Mouse (Mus musculus): ENCODE results near the gene Ddx52. TPM values are rescaled to one million over a fixed set of nuclear protein-coding genes. Genes with fewer than 3 reads are reported as not detected.

Ddx52 gene
- 18.5 and 19.5 TPM in 2 replicates for polyA plus RNA-seq (2012; rRNA removed)

DNA sequence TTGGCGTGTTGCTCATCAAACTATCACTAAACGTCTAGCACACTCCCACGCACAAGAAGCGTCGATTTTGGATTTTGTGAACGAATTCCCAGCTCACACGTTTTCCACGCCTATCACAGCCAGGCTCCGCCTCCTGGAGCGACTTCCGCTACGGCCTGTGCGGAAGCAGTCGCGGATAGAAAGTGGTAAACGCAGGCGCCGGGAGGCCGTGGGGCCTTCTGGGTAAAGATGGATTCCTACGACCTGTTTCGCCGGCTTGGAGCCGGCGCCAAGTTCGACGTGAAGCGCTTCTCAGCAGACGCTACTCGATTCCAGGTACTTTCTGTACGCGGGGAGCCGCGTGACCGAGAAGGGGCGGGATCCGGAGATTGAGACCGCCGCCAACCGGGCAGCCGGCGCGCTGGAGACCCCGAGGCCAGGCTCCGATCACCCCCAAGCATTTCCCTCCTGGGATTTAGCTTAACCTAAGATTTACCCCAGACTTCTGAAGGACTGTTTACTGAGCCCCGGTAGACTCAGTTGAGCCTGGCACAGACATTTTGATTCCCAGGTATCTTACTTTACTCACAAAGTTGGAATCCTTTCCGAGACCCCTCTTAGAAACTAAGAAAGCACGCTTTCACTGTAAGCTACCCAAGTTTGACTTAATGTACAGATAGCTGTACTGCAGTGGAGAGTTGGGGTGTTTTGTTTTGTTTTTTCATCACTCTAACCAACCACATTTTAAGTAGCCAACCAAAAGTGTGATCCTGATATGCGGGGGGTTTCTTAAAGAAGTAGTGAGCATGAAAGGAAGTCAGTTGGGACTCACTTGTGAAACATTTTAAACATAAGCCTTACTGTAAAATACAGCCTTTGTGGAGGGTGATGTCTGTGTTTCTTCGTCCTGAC lies at the start of gene Ddx52:
Gene Ddx52 (plus strand): TSS at position 113 of the 891 bp plus-strand sequence.
- DNase-seq (ENCODE audit: low spot score): peak; percentile 74

DNA sequence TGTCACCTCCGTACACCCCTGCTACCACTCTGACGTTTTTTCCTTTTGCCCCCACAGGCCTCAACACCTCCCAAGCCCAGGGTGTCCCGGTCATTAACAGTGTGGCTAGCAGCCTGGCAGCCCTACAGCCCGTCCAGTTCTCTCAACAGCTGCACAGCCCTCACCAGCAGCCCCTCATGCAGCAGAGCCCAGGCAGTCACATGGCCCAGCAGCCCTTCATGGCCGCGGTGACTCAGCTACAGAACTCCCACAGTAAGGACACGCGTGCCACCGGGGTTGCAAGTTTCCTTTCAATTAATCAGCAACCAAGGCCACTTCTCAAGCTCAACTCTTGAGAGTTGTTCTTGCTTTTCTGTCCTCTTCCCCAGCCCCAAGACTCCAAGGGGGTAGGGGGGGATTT lies 48.5 kb upstream of the Ddx52 start:
- no peak for DNase-seq (ENCODE audit: low spot score)

DNA sequence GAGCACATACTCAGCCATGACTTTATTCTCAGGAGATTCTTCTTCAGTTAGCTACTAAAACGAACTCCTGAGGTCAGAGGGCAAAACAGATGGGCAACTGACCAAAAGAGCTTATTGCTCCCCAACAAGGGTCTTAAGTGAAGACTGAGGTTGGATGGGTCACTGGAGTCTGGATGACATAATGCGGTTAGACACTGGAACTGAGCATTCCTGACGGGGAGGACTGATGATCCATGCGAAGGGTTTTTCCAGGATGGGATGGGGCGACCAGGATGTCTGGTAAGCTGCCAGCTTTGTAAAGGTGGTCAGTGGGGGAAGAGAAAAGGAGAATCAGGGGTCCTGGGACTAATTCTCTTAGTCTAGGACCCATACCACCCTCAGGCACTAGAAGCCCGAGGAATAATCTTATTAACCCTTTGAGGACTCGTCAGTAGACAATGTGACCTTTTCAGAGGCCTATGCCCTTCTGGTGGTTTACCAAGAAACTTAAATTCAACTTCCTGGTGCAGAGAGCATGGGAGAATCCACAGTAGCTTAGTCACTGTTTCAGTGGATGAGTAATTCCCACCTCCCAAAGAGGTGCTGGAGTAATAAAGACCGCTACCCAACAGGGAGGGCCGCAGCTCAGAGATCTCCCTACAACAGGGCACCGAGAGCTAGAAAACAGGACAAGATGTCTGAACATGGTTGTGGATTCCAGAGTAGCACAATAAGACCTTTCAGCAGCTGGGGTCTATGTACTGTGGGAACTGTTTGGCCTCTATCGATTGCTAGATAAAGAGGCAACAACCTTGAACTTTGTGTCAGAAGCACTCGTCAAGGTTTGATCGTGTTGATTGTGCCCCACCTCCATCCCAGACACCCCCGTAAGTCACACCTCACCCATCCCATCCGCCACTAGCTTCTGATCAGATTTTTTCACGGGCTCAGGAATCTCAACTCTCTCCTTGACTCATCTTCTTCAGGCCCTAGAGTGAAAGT lies 45.1 kb upstream of the Ddx52 start:
- no peak for DNase-seq (ENCODE audit: low spot score)

DNA sequence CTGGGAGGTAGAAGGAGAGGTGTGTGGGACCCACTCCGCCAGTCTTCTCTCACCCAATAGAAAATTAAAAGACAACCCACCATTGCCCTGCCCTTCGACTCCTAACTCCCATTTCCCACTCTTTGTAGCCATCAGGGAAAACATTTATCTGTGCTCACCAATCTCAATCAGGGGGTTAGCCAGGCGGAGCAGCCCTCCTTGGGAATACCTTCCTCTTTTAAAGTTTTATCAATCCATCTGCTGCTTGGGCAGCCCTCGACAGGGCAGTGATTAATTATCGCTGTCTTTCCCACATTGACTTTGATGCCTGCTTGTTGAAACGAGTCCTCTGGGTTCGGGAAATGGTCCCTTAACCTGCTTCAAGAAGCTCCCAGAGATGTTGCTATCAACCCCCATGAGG lies 44.3 kb upstream of the Ddx52 start:
- DNase-seq (ENCODE audit: low spot score): no peak

DNA sequence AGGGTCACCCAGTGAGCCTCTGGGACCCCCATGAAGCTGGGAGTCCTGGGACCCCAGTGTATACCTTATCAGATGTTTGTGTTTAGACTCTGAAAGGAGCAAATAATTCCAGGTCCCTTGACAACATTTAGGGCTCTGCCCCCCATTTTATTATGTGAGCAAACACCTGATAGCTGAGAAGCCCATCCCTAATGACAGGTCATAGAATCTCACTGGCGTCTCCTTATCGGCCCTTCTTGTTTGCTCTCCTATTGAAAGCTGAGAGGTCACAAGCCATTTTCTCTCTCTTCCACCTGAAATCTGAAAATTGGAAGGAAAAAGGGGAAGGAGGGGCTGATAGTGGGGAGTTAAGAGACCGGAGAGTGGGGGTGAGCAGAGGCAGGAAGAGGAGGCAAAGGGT lies 39.0 kb upstream of the Ddx52 start:
- no peak for DNase-seq (ENCODE audit: low spot score)

DNA sequence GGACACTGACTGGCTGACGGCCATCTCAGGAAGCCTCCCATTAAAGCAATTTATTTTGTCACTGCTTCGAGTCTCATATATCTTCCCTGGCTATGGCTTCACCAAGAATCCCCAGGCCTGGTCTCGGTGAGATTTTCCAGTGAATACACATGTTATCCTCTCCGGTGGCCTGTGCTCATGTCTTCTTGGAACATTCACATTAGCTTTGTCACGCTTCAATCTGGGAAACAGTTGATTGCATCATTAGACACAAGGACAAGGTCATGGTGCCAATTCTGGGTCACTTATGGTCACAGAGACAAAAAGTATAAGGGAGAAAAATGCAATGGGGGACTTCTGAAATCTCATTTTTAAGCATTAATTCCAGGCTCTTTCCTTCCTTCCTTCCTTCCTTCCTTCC lies 36.1 kb upstream of the Ddx52 start:
- no peak for DNase-seq (ENCODE audit: low spot score)

DNA sequence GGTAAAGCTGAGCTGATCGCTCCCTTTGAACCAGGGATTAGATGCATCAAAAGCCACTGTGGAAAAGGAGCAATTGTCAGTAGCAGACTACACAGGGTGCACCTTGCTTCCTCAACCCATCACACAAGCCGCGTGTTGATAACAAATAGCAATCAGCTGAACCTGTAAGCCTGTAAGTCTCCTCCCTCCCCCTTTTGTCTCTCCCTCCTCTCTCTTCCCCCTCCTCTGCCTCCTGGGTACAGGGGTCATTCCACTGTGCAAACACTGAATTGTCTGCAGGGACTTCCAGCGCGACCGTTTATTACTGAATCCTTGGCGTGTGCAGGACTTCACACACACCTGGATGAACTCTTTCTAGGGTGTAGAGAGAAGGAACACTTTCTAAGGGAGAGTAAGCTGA lies 33.5 kb upstream of the Ddx52 start:
- no peak for DNase-seq (ENCODE audit: low spot score)

DNA sequence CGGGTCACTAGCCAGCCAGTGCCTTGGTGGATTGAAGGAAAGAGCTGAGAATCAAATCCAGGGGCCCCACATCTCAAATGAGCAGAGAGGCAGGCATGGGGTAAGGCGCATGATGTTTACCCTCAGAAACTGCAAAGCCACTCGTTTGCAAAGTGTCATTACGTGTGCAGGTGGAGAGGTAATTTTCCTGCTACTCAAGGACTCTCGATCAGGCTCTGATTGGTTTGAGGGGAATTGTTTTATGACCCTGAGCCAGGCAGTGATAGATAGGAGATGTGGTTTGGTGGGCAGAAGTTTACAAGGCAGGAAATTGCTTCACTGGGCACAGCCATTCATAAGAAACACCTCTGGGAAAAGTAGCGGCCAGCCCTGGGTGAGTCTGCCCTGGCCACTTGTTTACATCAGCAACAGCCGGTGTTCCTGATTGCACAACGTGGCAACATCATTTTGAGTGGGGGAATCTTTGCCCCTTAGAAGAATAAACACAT lies 28.0 kb upstream of the Ddx52 start:
- no peak for DNase-seq (ENCODE audit: low spot score)

DNA sequence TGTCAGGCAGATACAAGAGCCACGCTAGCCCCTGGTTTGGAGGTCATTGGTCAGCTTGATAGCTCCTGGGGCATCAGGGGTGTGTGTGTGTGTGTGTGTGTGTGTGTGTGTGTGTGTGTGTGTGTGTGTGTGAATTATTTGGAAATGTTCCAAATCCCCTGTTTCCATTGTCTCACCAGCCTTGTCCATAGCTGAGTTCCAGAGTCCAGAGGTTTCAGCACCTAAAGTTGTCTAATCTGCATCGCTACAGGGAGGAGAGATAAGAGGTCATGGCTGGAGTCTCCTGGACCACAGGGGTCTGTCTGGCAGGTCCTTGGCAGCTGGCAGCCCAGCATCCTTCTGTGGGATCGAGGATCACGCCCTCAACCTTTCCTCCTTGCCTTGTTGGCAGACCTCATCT lies 27.4 kb upstream of the Ddx52 start:
- no peak for DNase-seq (ENCODE audit: low spot score)

DNA sequence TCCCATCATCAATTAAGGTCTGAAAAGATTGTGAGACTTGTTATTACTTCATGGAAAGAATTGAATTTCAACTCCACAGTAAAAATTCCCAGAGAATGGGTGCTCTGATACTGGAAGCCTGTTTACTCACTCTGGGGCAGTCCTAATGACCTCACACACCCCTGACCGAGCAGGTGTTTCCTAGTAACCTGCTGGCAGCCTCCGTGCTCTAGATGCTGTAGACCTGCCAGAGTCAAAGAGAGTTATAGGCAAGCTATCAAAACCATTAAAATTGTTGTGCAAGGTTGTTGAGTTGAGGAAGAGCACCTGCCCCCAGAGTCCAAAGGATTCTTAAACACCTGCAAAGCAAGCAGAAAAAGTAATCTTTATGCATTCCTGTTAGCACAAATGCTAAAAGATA lies 19.3 kb upstream of the Ddx52 start:
- no peak for DNase-seq (ENCODE audit: low spot score)

DNA sequence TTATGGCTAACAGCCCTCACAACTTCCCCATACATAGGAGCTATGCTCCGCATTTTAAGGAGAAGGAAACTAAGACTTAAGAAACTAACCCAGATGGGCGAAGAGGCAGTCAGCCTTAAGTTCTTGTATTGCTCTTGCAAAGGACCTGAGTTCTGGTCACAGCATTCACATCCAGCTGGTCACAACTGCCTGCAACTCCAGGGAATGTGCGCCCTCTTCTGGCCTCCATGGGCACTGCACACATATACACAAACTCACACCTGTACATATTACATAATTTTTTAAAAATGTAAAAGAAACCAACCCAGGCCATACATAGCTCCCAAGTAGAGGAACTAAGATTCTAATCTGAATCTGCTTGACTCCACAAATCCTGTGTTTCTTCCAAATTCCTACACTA lies 14.8 kb upstream of the Ddx52 start:
- DNase-seq (ENCODE audit: low spot score): no peak

DNA sequence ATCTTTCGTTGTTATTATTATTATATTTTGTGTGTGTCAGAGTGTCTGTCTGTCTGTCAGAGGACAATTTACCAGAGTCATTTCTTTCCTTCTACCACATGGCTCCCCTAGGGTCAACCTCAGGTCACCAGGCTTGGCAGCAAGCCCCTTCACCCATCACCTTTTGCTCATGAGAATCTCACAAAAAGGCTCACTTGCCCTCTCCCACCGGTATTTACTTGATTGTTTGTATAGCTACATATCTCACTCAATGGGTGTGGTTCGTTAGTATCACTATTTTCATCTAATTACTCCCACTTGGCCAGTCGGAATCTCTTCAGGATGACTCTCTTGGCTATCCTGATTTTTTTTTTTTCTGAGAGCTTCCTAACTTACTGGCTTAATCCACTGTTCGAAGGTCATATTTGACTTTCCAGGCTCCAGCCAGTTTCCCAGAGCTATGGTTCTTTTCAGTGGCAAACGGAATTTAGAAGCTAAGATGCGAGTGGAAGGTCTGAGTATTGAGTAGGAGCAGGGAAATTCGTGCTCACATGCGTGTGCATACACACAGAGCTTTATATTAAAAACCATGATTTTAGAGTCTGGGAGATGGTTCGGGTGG lies 9.3 kb upstream of the Ddx52 start:
- DNase-seq (ENCODE audit: low spot score): no peak

DNA sequence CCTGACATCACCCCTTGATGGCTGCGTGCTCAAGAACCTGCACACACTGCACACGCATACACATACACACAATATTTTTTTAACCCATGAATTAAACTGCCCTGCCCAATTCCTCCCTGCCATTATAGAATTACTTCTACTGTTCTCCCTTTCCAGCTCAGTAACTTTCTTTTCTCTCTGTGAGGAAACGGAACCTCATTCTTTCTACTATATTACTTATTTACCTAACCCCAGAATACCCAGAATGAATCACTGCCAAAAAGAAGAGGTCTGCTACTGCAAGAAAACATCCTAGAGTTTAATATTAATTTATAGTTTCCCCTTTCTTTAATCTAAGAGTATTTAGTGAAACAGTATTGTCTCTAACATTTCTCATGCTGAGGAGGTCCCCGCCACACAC lies 8.5 kb upstream of the Ddx52 start:
- no peak for DNase-seq (ENCODE audit: low spot score)

DNA sequence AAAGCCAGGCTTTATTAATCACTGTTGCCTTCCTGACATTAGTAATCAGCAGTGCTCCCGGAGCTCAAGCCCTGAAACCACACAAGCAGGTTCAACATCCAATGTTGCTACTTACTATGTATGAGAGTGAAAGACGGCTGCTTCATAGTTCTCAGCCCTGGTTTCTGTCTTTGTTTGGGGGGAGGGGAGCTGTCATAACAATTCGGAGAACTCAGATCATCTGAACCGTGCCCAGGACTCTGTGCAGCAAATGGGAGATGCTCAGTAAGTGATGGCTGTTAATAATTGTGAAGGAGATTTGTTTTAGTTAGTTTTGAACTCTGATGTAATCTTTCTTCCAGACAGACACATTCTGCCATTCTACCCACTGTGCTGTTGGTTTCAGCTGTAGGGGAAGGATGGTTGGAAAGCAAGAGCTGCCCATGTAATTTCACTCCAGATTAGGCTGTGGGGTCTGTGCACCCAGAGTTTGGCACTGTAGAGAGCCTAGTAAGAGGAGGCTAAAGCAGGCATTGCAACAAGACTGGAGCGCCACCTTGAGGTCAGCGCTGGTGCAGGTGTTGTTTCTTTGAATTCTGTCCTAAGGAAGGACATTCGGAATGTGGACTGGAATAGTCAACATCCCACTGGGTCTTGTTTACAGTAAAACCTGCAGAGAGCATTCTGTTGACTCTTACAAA lies 5.7 kb upstream of the Ddx52 start:
- peak; percentile 51 for DNase-seq (ENCODE audit: low spot score)

DNA sequence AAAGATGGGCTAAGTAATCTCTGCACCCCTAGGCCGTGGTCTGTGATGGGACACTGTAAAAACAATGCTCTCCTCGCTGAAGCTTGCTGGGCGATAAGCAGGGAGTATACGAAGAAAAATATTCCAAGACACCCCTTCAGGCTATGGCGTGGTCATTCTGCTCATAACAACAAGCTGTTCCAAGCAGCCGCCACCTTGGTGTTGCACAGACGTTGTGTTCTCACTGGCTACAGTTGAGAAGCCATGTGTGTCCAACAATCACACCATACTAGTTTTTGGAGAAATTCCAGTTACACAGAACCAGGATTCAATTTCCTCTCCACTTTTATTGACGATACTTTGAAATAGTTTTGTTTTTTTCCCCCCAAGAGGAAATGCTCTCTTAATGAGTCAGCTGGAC lies 3.3 kb upstream of the Ddx52 start:
- no peak for DNase-seq (ENCODE audit: low spot score)

DNA sequence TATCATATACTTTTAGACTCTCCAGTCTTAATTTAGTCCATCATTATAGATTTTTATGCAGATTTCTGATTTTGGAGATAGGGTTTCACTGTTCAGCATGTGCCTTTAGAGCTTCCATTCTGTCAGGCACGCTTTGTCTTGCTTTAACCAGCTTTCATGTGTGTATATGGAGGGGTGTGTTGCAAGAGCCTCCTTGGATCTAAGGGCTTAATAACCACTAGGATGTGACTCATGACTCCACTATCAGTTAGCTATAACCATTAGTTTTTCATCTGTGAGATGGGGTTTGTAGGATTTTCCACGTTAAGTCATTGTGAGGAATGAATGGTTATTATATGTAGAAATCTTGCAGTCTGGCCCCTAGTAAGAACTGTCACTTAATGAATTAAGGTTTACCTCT lies 15.0 kb downstream of the Ddx52 start:
- no peak for DNase-seq (ENCODE audit: low spot score)

DNA sequence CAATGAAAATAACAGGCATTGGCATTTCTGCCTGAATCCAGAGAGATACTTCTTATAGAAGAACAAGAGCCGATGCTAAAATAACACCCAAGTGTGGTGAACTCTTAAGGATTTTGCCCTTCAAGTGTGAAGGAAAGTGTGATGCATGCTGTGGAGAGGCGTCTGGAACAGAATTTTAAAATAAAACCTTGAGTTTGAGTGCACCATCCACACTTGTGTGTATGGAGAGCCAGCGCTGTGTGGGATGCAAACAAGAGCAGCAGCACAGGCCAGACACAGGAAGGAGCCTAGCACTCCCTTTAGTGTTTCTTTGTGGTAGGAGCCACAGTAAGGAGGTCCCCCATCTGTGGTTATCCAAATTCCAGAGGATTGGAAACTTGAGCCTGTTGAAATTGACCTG lies 20.1 kb downstream of the Ddx52 start:
- DNase-seq (ENCODE audit: low spot score): no peak

DNA sequence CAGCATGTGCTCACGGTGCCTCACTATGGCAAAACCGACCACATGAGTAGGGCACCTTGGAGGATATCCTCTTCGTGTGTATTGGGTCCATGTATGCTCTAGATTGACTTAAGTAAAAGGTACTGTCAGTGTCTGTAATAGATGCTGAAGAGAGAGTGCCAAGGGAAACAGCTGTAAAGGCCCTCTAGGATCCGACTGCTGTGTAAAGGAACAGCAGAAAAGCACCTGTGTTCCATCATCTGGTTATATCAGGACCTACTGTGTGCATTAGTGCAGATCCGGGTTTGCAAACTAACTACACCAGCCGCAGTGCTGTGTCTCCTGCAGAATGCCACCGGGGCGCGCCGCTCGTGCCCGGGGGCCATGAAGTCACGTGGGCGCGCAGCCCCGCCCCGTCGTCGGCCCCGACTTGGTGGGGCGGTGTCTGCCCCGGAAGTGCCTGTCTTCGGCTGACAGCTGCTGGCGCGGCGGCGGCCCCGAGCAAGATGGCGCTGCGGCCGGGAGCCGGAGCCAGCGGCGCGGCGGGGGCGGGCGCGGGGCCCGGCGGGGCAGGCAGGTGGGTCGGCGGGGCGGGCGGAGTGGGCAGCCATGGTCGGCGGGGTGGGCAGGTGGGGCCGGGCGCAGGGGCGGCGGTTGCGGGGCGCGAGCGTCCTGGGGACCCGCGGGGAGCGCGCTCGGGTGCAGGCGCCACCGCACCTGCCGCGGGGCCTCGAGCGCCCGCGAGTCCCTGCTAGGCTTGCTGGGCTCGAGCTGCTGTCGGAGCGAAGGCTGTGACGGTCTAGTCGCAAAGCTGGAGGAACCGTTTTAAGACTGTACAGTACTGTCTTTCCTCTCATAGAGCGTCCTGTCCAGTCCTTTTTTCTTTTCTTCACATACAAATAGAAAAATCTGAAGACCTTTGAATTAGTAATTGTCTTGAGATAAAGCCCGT lies 22.4 kb downstream of the Ddx52 start, which contains the start of gene Synrg:
Gene Synrg (plus strand): TSS at position 438 of the 931 bp plus-strand sequence.
- peak; percentile 89 for DNase-seq (ENCODE audit: low spot score)

DNA sequence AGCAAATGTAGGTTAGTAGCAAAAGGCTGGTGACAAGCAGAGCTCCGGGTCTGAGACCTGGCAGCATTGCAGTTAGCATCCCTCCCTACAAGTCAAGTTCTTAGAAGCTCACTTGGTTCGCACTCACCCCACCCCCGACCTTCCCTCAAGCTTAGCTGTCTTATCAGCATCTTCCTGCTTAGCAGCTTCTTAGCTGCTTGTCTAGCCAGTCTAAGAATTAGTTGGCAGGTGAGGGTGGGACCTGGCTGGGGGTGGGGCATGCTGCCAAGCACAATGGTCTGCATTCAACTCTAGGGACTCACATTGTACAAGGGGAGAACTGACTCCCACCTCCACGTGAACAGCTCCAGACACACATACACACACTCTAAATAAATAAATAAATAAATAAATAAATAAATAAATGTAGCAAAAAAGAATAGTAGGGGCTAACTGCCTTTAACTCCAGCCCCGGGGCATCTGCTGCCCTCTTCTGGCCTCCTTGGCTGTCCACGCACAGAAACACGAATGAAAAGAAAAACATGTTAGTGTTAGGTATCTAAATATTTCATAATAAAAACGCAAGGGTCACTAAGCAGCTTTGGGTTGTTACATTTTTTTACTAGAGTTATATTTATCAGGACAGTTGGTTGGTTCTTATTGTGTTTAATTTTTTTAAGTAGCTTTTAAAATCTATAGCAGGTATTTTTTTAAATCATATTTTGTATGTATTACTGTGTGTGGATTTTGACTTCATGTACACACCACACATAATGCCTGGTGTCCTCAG lies 25.8 kb downstream of the Ddx52 start:
- no peak for DNase-seq (ENCODE audit: low spot score)

DNA sequence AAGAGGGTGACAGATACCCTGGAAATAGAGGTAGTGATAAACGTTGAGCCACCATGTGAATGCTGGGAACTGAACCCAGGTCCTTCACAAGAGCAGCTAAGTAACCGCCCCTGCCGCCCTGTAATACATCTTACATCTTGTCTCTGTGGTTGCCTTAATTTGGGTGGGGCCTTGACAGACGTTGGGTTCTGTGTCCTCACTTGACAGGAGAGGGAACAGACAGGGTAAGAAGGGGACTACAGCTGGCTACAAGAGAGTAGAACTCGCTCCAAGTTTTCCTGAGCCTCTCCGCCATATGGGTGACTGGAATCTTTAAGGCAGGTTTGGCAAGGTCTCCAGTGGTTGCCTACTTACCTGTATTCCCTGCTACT lies 26.3 kb downstream of the Ddx52 start:
- DNase-seq (ENCODE audit: low spot score): no peak

Measured in urinary bladder, adult 2 months (tissue).